Mouse (Mus musculus): ENCODE measurements around the gene Creb3l2. TPM values are rescaled to one million over a fixed set of nuclear protein-coding genes. Genes with fewer than 3 reads are reported as not detected.
A peak's percentile ranks its signal among the peaks of the same experiment; 100 is the strongest.

The Creb3l2 gene
- polyA plus RNA-seq, 1 experiment from 2014 or later = 16.3 TPM

DNA sequence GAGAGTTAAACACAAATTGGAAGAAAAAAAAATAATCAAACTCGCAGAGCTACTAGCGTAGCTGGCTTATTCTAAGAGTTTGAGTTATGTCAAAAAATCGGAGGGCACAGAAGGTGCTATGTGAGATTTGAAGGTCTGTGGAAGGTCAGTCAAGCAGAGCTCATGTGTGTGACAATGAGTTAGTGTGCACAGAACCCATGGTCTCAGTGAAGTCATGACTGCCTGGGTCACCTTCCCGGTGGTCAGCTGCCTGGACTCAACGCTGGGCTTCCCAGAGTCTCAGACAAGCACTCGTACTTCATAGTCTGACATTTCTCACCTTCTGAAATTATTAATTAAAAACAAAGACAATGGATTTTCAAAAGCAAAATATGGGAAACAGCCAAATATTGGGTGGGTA, 26.4 kb downstream of the Creb3l2 start:
- no peak for DNase-seq (ENCODE audit: low spot score)
- WGBS = 83% methylated on average over 6 of the region's 6 CpGs
- Histone ChIP-seq H3K9me3 (replicated peaks; ENCODE audit: control insufficient read depth, low read length) (no peaks in the 10 kb centered on the region), H3K27me3 (ENCODE audit: control insufficient read depth, insufficient read depth, low read length) (no peaks in the 10 kb centered on the region), H3K4me3 (ENCODE audit: low read depth, low read length) (no peak overlapping the region), H3K27ac (replicated peaks; ENCODE audit: low read depth, low read length) (no peak overlapping the region), H3K4me2 (ENCODE audit: low read depth, low read length) (no peak overlapping the region), H3K36me3 (replicated peaks; ENCODE audit: control insufficient read depth, insufficient read depth, low read depth, low read length) (no peaks in the 10 kb centered on the region), H3K4me1 (ENCODE audit: control insufficient read depth, insufficient read depth, low read length) (peaks cover 3% of the 10 kb centered on the region; the same call in 1 of the 2 replicates), H3K9ac (replicated peaks; ENCODE audit: low read length) (no peak overlapping the region)
- ATAC-seq (replicated peaks; ENCODE audit: insufficient number of reproducible peaks, low FRiP score, low TSS enrichment, low read depth) = no peak

DNA sequence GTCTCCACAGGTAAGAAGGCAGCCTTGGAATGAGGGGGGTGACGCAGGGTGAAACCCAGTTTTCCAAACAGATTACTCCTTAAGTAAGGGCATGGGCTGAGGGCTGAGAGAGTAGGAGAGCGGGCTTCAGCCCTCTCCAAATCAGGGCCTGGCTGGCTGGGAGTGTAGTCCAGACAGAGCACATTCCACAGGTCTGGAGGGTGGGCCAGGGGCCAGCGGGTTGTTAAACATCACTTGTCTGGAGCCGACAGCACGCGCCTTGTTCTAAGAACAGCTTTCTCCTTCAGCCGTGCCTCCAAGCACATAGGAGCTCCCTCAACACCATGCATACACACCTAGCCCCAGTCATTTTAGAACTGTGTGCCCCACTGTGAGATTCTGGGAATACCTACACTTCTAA, 26.9 kb downstream of the Creb3l2 start:
- Histone ChIP-seq H3K4me2 (ENCODE audit: low read depth, low read length) (no peak overlapping the region), H3K9ac (replicated peaks; ENCODE audit: low read length) (no peak overlapping the region), H3K4me1 (ENCODE audit: control insufficient read depth, insufficient read depth, low read length) (peaks cover 3% of the 10 kb centered on the region; the same call in 1 of the 2 replicates), H3K27ac (replicated peaks; ENCODE audit: low read depth, low read length) (no peak overlapping the region), H3K36me3 (replicated peaks; ENCODE audit: control insufficient read depth, insufficient read depth, low read depth, low read length) (no peaks in the 10 kb centered on the region), H3K9me3 (replicated peaks; ENCODE audit: control insufficient read depth, low read length) (no peaks in the 10 kb centered on the region), H3K27me3 (ENCODE audit: control insufficient read depth, insufficient read depth, low read length) (no peaks in the 10 kb centered on the region), H3K4me3 (ENCODE audit: low read depth, low read length) (no peak overlapping the region)
- ATAC-seq (replicated peaks; ENCODE audit: insufficient number of reproducible peaks, low FRiP score, low TSS enrichment, low read depth) (0 out of 2 replicates have a peak, but pooled peaks have one; percentile 60), DNase-seq (ENCODE audit: low spot score) (peak; percentile 19)
- 46% methylated on average over 7 of the region's 7 CpGs for WGBS

DNA sequence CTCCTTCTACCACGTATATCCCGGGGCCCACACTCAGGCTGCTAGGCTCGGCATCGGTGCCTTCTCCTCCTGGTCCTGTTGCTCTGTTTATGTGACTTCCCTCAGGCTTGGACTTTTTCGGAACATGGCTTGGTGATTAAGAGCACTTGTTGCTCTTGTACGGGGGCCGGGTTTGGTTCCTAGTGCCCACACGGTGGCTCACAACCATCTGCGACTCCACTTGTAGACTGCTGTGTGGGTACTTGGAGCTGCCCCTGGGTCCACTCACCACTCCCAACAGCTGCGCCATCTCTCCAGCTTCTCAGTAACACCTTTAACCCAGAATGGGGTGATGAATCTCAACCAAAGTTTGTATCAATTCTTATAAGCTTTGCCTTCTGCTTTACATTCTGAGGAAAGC, 27.4 kb downstream of the Creb3l2 start:
- Histone ChIP-seq H3K27ac (replicated peaks; ENCODE audit: low read depth, low read length) (no peak overlapping the region; the same call in 1 of the 2 replicates), H3K27me3 (ENCODE audit: control insufficient read depth, insufficient read depth, low read length) (no peaks in the 10 kb centered on the region), H3K4me1 (ENCODE audit: control insufficient read depth, insufficient read depth, low read length) (peaks cover 3% of the 10 kb centered on the region; the same call in 1 of the 2 replicates), H3K4me2 (ENCODE audit: low read depth, low read length) (no peak overlapping the region), H3K9ac (replicated peaks; ENCODE audit: low read length) (no peak overlapping the region), H3K4me3 (ENCODE audit: low read depth, low read length) (no peak overlapping the region), H3K36me3 (replicated peaks; ENCODE audit: control insufficient read depth, insufficient read depth, low read depth, low read length) (no peaks in the 10 kb centered on the region), H3K9me3 (replicated peaks; ENCODE audit: control insufficient read depth, low read length) (no peaks in the 10 kb centered on the region)
- DNase-seq (ENCODE audit: low spot score) (no peak), ATAC-seq (replicated peaks; ENCODE audit: insufficient number of reproducible peaks, low FRiP score, low TSS enrichment, low read depth) (no peak)
- 93% methylated on average over 10 of the region's 10 CpGs for WGBS

GRCm38 (mm10) chr6:37411696-37412095, 30.2 kb downstream of the Creb3l2 start:
- Histone ChIP-seq H3K9ac (replicated peaks; ENCODE audit: low read length) (no peak overlapping the region), H3K4me2 (ENCODE audit: low read depth, low read length) (no peak overlapping the region), H3K27ac (replicated peaks; ENCODE audit: low read depth, low read length) (no peak overlapping the region), H3K9me3 (replicated peaks; ENCODE audit: control insufficient read depth, low read length) (no peaks in the 10 kb centered on the region), H3K4me1 (ENCODE audit: control insufficient read depth, insufficient read depth, low read length) (no peaks in the 10 kb centered on the region), H3K4me3 (ENCODE audit: low read depth, low read length) (no peak overlapping the region), H3K27me3 (ENCODE audit: control insufficient read depth, insufficient read depth, low read length) (no peaks in the 10 kb centered on the region), H3K36me3 (replicated peaks; ENCODE audit: control insufficient read depth, insufficient read depth, low read depth, low read length) (no peaks in the 10 kb centered on the region)
- DNase-seq (ENCODE audit: low spot score) (no peak), ATAC-seq (replicated peaks; ENCODE audit: insufficient number of reproducible peaks, low FRiP score, low TSS enrichment, low read depth) (no peak)
- 73% methylated on average over 3 of the region's 3 CpGs for WGBS

DNA sequence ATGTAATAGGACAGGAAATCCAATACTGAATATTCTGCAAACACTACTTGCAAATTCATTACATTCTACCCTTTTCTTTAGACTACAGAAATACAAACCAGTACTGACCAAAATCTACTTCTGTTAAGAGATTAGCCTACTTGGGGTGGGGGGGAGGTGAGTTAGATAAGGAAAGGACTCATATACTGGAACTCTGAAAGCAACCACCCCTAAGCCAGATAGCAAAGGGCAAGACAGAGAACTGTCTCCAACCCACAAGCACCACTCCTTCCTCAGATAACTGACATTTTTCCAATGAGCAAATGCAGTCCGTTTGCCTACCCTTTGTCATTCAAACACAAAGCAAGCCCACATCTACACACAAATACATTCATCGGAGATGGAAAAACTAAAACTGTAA, 32.1 kb downstream of the Creb3l2 start:
- Histone ChIP-seq H3K27ac (replicated peaks; ENCODE audit: low read depth, low read length) (no peak overlapping the region), H3K9me3 (replicated peaks; ENCODE audit: control insufficient read depth, low read length) (no peaks in the 10 kb centered on the region), H3K9ac (replicated peaks; ENCODE audit: low read length) (no peak overlapping the region), H3K27me3 (ENCODE audit: control insufficient read depth, insufficient read depth, low read length) (no peaks in the 10 kb centered on the region), H3K4me2 (ENCODE audit: low read depth, low read length) (no peak overlapping the region), H3K4me3 (ENCODE audit: low read depth, low read length) (no peak overlapping the region), H3K4me1 (ENCODE audit: control insufficient read depth, insufficient read depth, low read length) (no peaks in the 10 kb centered on the region; the same call in 1 of the 2 replicates), H3K36me3 (replicated peaks; ENCODE audit: control insufficient read depth, insufficient read depth, low read depth, low read length) (no peaks in the 10 kb centered on the region)
- 95% methylated on average over 2 of the region's 2 CpGs for WGBS
- ATAC-seq (replicated peaks; ENCODE audit: insufficient number of reproducible peaks, low FRiP score, low TSS enrichment, low read depth) (no peak), DNase-seq (ENCODE audit: low spot score) (no peak)

DNA sequence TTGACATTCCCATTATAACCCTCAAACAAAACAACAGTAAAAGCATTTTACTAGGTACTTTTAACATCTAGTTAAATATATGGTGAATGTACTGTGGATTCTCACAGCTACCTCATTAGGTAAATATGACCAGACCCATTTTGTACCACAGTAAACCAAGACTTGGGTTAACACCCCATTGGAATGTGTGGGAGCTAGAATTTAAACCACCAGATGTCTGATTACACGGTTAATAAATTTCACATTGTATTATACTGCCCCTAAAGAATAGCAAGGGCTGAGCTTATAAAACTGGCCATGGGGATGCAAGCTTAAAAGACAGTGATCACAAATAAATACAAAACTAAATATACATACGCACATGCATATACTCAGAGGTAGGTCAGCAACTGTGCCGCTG, 34.1 kb downstream of the Creb3l2 start:
- ATAC-seq (replicated peaks; ENCODE audit: insufficient number of reproducible peaks, low FRiP score, low TSS enrichment, low read depth) = no peak
- H3K4me3 ChIP-seq (ENCODE audit: low read depth, low read length) = no peak overlapping the region
- 93% methylated on average over 3 of the region's 3 CpGs for WGBS
- no peak overlapping the region for H3K27ac ChIP-seq (replicated peaks; ENCODE audit: low read depth, low read length)
- H3K4me1 ChIP-seq (ENCODE audit: control insufficient read depth, insufficient read depth, low read length) = no peaks in the 10 kb centered on the region; the same call in 1 of the 2 replicates
- H3K27me3 ChIP-seq (ENCODE audit: control insufficient read depth, insufficient read depth, low read length) = no peaks in the 10 kb centered on the region
- no peak overlapping the region for H3K4me2 ChIP-seq (ENCODE audit: low read depth, low read length)
- H3K9me3 ChIP-seq (replicated peaks; ENCODE audit: control insufficient read depth, low read length) = no peaks in the 10 kb centered on the region
- H3K9ac ChIP-seq (replicated peaks; ENCODE audit: low read length) = no peak overlapping the region
- no peak for DNase-seq (ENCODE audit: low spot score)
- H3K36me3 ChIP-seq (replicated peaks; ENCODE audit: control insufficient read depth, insufficient read depth, low read depth, low read length) = no peaks in the 10 kb centered on the region

DNA sequence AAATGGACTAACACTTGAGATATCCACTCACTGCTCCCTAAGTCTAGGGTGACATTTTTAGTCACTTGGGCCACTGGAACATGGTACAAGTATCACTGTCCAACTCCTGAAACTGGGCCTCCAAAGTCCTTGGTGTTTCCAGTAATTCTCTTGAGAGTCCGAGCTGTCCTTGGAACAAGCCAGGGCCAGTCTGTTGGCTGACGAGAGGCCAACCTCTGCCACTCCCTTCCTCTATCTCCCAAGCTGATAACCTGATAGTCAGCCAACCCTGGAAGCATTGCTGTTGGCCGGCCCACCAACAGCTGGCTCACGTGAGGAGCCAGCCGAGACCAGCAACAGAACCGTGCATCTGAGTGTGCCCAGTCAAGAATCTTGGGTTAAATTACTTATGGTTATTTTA, 35.0 kb downstream of the Creb3l2 start:
- WGBS = 81% methylated on average over 6 of the region's 6 CpGs
- Histone ChIP-seq H3K4me3 (ENCODE audit: low read depth, low read length) (no peak overlapping the region), H3K36me3 (replicated peaks; ENCODE audit: control insufficient read depth, insufficient read depth, low read depth, low read length) (no peaks in the 10 kb centered on the region), H3K4me2 (ENCODE audit: low read depth, low read length) (no peak overlapping the region), H3K27ac (replicated peaks; ENCODE audit: low read depth, low read length) (no peak overlapping the region), H3K9ac (replicated peaks; ENCODE audit: low read length) (no peak overlapping the region), H3K4me1 (ENCODE audit: control insufficient read depth, insufficient read depth, low read length) (no peaks in the 10 kb centered on the region; the same call in 1 of the 2 replicates), H3K27me3 (ENCODE audit: control insufficient read depth, insufficient read depth, low read length) (no peaks in the 10 kb centered on the region), H3K9me3 (replicated peaks; ENCODE audit: control insufficient read depth, low read length) (no peaks in the 10 kb centered on the region)
- ATAC-seq (replicated peaks; ENCODE audit: insufficient number of reproducible peaks, low FRiP score, low TSS enrichment, low read depth) = no peak
- no peak for DNase-seq (ENCODE audit: low spot score)

- ATAC-seq (replicated peaks; ENCODE audit: insufficient number of reproducible peaks, low FRiP score, low TSS enrichment, low read depth) = no peak
- Histone ChIP-seq H3K27me3 (ENCODE audit: control insufficient read depth, insufficient read depth, low read length) (no peaks in the 10 kb centered on the region), H3K4me3 (ENCODE audit: low read depth, low read length) (no peak overlapping the region), H3K36me3 (replicated peaks; ENCODE audit: control insufficient read depth, insufficient read depth, low read depth, low read length) (no peaks in the 10 kb centered on the region), H3K9me3 (replicated peaks; ENCODE audit: control insufficient read depth, low read length) (no peaks in the 10 kb centered on the region), H3K4me1 (ENCODE audit: control insufficient read depth, insufficient read depth, low read length) (peaks cover 3% of the 10 kb centered on the region), H3K9ac (replicated peaks; ENCODE audit: low read length) (no peak overlapping the region), H3K4me2 (ENCODE audit: low read depth, low read length) (no peak overlapping the region), H3K27ac (replicated peaks; ENCODE audit: low read depth, low read length) (no peak overlapping the region)
- DNase-seq (ENCODE audit: low spot score) = no peak
- WGBS = 63% methylated on average over 10 of the region's 10 CpGs
Observed at GRCm38 (mm10) chr6:37406018-37406417, 35.9 kb downstream of the Creb3l2 start.

Data from embryonic facial prominence, embryonic 11.5 days (tissue).